Mouse (Mus musculus) urinary bladder, postnatal 36 days (tissue): ENCODE measurements around the gene Fads2.

Source experiments
- DNase-seq, 2 experiments: peaks; one replicate each; pipeline ENCODE4 v3.0.0; 2022; ENCODE audit warnings: low spot score in 2 of 2, mixed read lengths in 1 of 2

Gene Fads2

DNA sequence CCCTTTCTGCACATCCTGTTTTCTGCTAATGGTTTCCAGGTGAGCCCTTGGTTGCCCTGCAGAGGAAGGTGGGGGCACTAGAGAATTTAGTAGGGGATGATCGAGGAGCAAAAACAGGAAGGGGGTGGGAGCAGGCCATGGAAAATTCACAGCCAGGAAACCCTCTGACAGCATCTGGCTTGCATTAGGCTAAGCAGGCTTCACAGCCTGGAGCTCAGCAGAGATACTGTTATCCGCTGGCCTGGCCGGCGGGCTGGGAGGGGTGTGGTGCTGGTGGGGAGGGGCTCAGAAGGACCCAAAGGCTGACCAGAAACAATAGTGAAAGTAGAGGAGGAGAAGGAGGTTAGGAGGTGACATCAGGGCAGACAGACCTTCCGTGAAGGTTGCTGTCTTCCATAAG is 87.6 kb downstream of the Fads2 start:
- no peak for DNase-seq

DNA sequence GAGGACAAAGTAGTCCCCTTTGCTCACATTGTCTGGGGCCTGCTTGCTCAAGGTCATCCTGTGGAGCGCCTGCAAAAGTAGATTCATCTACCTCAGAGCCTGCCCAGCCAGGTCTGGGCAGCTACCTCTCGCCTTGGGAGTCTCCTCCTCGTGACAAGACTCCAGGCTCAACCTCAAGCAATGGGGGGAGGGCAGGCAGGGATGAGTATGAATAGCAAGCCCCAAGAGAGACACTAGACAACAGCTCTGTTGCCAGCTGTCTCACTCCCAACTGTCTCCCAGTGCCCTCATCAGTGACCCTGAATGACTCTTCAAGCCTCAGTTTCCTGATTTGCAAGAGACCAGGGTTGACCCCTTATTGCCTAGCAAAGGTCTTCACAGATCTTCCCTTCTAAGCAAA is 88.2 kb downstream of the Fads2 start:
- DNase-seq: no peak

DNA sequence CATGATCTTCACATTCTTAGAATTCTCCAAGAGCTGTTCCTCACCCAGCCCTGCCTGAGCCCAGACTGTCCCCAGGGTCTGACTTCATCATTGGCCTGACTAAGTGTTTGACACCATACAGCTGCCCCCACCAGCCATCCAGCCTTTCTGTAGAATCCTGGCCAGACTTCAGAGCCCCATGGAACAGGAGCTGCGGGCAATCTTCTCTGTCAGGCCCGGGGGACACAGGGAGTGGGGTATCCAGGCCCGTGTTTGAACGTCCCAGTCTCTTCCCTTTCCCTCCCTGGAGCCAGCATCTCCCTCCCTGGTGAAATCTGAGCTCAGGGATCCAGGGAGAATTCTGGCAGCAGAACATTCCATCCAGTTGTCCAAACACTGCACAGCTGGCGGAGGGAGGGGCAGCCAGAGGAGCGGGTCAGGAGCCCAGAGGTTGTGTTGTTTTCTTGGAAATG is 88.7 kb downstream of the Fads2 start:
- DNase-seq: peak in 1 of 2 experiments; percentile 59
